Mouse (Mus musculus) lung, embryonic 16.5 days (tissue): ENCODE measurements at regions not wholly inside any gene's neighbourhood (a gene's known extent, or its start where the extent isn't known, plus 50 kb on each side); places are given as distances from the start of the nearest gene placed in this dataset.
A peak's percentile ranks its signal among the peaks of the same experiment; 100 is the strongest.

Source experiments
- ATAC-seq: fragments of 200-750 bp; cut with Nextera tagmentation; 2 replicates; pipeline ENCODE4 v1.8.0; 2017; ENCODE audit warnings: low read depth, mild to moderate bottlenecking, moderate library complexity
- H3K27ac ChIP-seq: fragments of 300-500 bp; sonication (generic); 2 replicates; pipeline ENCODE4 v1.5.1; 2014; ENCODE audit warnings: mild to moderate bottlenecking, control low read depth, low read length
- H3K27me3 ChIP-seq: fragments of 300-500 bp; sonication (generic); 2 replicates; pipeline ENCODE4 v1.6.1; 2014; ENCODE audit warnings: low read depth, low read length, mixed read lengths; ENCODE audit not compliant: control insufficient read depth, insufficient read depth
- H3K36me3 ChIP-seq: fragments of 300-500 bp; sonication (generic); 2 replicates; pipeline ENCODE4 v1.6.1; 2014; ENCODE audit warnings: low read length; ENCODE audit not compliant: control insufficient read depth, insufficient read depth
- H3K4me1 ChIP-seq: fragments of 300-500 bp; sonication (generic); replicated peaks from 2 replicates; pipeline ENCODE4 v1.6.1; 2014; ENCODE audit warnings: low read length, mixed read lengths; ENCODE audit not compliant: control insufficient read depth, insufficient read depth
- H3K4me2 ChIP-seq: fragments of 300-500 bp; sonication (generic); 2 replicates; pipeline ENCODE4 v1.6.1; 2014; ENCODE audit warnings: low read depth, low read length, control low read depth
- H3K4me3 ChIP-seq: fragments of 300-500 bp; sonication (generic); 2 replicates; pipeline ENCODE4 v1.5.1; 2014; ENCODE audit warnings: mild to moderate bottlenecking, low read length, control low read depth
- H3K9ac ChIP-seq: fragments of 300-500 bp; sonication (generic); 2 replicates; pipeline ENCODE4 v1.6.1; 2014; ENCODE audit warnings: low read length, control low read depth
- H3K9me3 ChIP-seq: fragments of 300-500 bp; sonication (generic); 2 replicates; pipeline ENCODE4 v1.6.1; 2016; ENCODE audit warnings: low read length; ENCODE audit not compliant: control insufficient read depth
- WGBS: fragments of 180-500 bp; shearing (Covaris S2); extraction: QIAGEN DNeasy Blood & Tissue Kit; methylation state at CpG from one replicate; pipeline ENCODE4 v1.1.7; 2014; 5-methylcytosine and 5-hydroxymethylcytosine counted together

DNA sequence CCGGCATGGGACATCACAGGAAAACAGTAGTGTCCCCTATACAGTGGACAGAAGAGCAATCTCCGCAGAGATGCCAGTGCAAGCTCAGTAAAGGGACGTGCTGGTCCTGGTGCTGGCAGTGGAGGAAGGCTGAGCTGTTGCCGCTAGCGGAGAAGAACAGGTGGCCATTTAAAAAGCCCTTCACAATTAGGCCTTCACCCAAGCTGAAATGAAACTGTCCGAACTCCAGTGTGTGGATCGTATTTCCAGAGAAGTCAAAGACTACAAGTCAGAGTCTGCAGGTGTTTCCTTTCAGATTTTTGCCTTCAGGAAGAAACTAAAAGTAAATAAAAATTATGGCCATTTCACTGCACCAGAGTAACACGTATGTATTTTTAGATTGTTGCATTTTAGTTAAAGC is 364.2 kb upstream of the Prickle1 start:
- no peak for ATAC-seq
- no peaks in the 10 kb centered on the region for H3K27me3 ChIP-seq
- 63% methylated on average over 8 of the region's 8 CpGs for WGBS
- no peak overlapping the region for H3K4me2 ChIP-seq
- H3K9me3 ChIP-seq, result no peaks in the 10 kb centered on the region
- no peaks in the 10 kb centered on the region for H3K36me3 ChIP-seq
- no peak overlapping the region for H3K4me3 ChIP-seq
- H3K4me1 ChIP-seq, result no peaks in the 10 kb centered on the region
- H3K27ac ChIP-seq, result no peak overlapping the region
- H3K9ac ChIP-seq, result no peak overlapping the region

GRCm38 (mm10) chr15:93958086-93958485 is 362.4 kb upstream of the Prickle1 start:
- no peaks in the 10 kb centered on the region for H3K36me3 ChIP-seq
- no peak overlapping the region for H3K9ac ChIP-seq
- H3K27ac ChIP-seq, result no peak overlapping the region
- no peaks in the 10 kb centered on the region for H3K9me3 ChIP-seq
- H3K4me3 ChIP-seq, result no peak overlapping the region
- no peak for ATAC-seq
- H3K4me1 ChIP-seq, result no peaks in the 10 kb centered on the region
- no peaks in the 10 kb centered on the region for H3K27me3 ChIP-seq
- 70% methylated on average over 1 of the region's 1 CpGs for WGBS
- no peak overlapping the region for H3K4me2 ChIP-seq

- Histone ChIP-seq H3K36me3 (no peaks in the 10 kb centered on the region), H3K4me1 (no peaks in the 10 kb centered on the region), H3K4me2 (no peak overlapping the region), H3K27ac (no peak overlapping the region), H3K27me3 (no peaks in the 10 kb centered on the region), H3K9ac (no peak overlapping the region), H3K9me3 (no peaks in the 10 kb centered on the region), H3K4me3 (no peak overlapping the region)
- no peak for ATAC-seq
- WGBS, result 96% methylated on average over 11 of the region's 11 CpGs
Observed at GRCm38 (mm10) chr15:93956801-93957200, 361.1 kb upstream of the Prickle1 start.

DNA sequence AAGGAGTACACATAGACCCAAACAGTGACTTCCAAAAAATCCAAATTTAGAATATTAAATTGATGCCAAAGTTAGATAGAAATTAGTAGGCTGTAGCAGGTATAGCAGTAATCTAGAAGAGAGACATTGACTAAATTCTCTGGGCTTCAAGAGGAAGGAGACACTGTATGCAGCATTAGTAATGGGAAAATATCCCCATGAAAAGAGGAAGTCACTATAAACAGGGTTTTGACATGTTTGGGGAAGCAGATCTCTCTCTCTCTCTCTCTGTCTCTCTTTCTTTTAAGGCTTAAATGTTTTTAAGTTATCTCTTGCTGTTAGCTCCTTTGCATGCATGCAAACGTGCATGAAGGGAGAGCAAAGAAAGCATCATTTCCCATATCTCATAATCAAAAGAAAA is 357.9 kb upstream of the Prickle1 start:
- no peaks in the 10 kb centered on the region for H3K4me1 ChIP-seq
- H3K27ac ChIP-seq, result no peak overlapping the region
- H3K36me3 ChIP-seq, result no peaks in the 10 kb centered on the region
- H3K4me3 ChIP-seq, result no peak overlapping the region
- no peak overlapping the region for H3K9ac ChIP-seq
- H3K27me3 ChIP-seq, result no peaks in the 10 kb centered on the region
- H3K9me3 ChIP-seq, result no peaks in the 10 kb centered on the region
- no peak overlapping the region for H3K4me2 ChIP-seq
- ATAC-seq, result no peak
- WGBS, result 67% methylated on average over 1 of the region's 1 CpGs

DNA sequence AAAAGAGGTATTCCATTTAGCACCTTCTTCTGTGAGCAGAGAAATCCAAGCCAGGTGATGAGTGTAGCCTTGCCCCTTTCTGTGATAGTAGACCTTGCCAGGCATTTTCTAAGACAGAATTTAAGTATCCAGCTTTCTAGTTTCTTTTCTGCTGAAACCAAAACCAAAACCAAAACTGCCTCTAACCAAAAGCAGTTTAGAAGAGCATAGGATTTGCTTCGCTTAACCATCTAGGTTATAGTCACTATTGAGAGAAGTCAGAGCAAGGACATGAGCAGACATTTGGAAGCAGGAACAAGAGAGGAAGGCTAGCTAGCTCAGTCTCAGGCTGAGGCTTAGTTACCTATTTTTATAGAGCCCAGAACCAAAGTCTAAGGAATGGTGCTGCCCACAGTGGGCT is 354.8 kb upstream of the Prickle1 start:
- Histone ChIP-seq H3K36me3 (no peaks in the 10 kb centered on the region), H3K9me3 (no peaks in the 10 kb centered on the region), H3K27me3 (no peaks in the 10 kb centered on the region), H3K4me2 (no peak overlapping the region), H3K4me1 (no peaks in the 10 kb centered on the region), H3K4me3 (no peak overlapping the region), H3K9ac (no peak overlapping the region), H3K27ac (no peak overlapping the region)
- ATAC-seq, result no peak
- WGBS, result 94% methylated on average over 1 of the region's 1 CpGs

DNA sequence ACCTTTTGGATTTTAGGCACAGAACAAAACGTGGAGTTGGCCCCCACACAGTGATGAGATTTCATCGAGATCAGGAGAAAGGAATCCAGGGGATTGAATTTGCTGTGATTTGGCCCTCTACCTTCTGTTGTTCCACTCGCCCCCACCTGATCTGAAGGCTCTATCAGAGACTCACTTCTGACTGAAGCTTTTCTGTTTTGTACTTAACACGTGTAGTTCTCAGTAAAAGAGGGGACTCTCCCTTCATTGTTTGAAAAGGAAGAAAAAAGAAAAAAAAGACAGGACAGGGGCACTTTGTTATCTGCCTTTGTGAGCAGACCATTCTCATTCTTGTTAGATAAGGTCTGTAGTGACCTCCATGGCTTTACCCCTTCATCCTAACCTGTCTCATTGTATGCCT is 353.2 kb upstream of the Prickle1 start:
- no peaks in the 10 kb centered on the region for H3K36me3 ChIP-seq
- no peaks in the 10 kb centered on the region for H3K27me3 ChIP-seq
- 69% methylated on average over 4 of the region's 4 CpGs for WGBS
- H3K9ac ChIP-seq, result no peak overlapping the region
- H3K27ac ChIP-seq, result no peak overlapping the region
- ATAC-seq, result no peak
- no peak overlapping the region for H3K4me3 ChIP-seq
- H3K9me3 ChIP-seq, result no peaks in the 10 kb centered on the region
- H3K4me2 ChIP-seq, result no peak overlapping the region
- H3K4me1 ChIP-seq, result no peaks in the 10 kb centered on the region

GRCm38 (mm10) chr15:93943545-93943944 is 347.9 kb upstream of the Prickle1 start:
- H3K4me1 ChIP-seq, result no peaks in the 10 kb centered on the region
- H3K4me2 ChIP-seq, result no peak overlapping the region
- no peaks in the 10 kb centered on the region for H3K36me3 ChIP-seq
- no peak overlapping the region for H3K27ac ChIP-seq
- H3K9ac ChIP-seq, result no peak overlapping the region
- no peaks in the 10 kb centered on the region for H3K9me3 ChIP-seq
- no peak for ATAC-seq
- WGBS, result 81% methylated on average over 12 of the region's 12 CpGs
- H3K27me3 ChIP-seq, result no peaks in the 10 kb centered on the region
- H3K4me3 ChIP-seq, result no peak overlapping the region

DNA sequence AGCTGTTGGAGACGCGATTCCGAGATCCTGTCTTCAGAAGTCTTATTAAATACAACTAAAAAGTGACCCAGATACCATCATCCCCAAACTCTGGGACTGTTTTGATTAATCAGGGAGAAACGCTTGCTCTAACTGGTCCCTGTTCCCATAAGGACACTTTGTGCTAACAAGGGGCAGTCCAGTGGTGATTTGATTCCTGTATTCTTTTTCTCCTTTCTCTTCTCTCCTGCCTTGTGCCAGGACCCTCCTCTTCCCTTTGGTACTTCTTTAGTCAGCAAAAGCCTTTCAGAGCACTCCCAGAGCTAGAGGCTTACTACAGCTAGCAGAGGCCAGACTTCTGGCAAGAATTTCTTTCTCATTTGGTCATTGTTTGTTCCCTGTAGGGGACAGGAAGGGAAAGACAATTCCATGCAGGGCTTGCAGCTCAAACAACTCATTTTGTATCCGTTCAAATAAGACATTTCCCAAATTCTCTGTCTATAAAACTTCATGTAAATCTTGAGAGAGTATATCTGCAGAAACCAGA is 337.3 kb upstream of the Prickle1 start:
- Histone ChIP-seq H3K27ac (peak overlapping the region; percentile 67), H3K27me3 (no peaks in the 10 kb centered on the region), H3K4me1 (peaks cover 11% of the 10 kb centered on the region), H3K4me2 (no peak overlapping the region), H3K4me3 (no peak overlapping the region), H3K9me3 (no peaks in the 10 kb centered on the region), H3K36me3 (no peaks in the 10 kb centered on the region), H3K9ac (no peak overlapping the region)
- peak; percentile 86 for ATAC-seq
- 17% methylated on average over 5 of the region's 5 CpGs for WGBS

DNA sequence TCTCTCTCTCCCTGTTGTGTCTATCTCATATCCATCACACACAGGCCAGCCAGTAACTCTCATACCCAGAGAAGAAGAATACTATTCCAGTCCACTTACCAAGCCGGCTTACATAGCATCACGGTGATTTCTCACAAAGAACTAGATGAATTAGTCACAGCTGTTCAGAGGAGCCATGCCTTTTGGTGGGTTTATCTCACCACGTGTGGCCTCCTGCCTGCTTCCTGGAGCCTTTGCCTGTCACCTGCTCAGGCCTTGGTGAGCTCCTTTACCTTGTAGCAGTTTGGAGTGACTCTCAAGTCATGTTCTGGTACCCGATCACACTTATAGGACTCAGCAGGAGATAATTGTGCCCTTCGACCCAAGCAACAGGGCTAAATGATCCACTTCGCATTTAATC is 331.2 kb upstream of the Prickle1 start:
- Histone ChIP-seq H3K4me3 (no peak overlapping the region), H3K9me3 (no peaks in the 10 kb centered on the region), H3K4me1 (0 out of 2 replicates have a peak, but pooled peaks cover 4% of the 10 kb centered on the region), H3K27me3 (no peaks in the 10 kb centered on the region), H3K27ac (no peak overlapping the region), H3K36me3 (no peaks in the 10 kb centered on the region), H3K9ac (no peak overlapping the region), H3K4me2 (no peak overlapping the region)
- ATAC-seq, result no peak
- 56% methylated on average over 6 of the region's 6 CpGs for WGBS

- H3K4me2 ChIP-seq, result no peak overlapping the region
- no peak overlapping the region for H3K4me3 ChIP-seq
- H3K36me3 ChIP-seq, result no peaks in the 10 kb centered on the region
- H3K4me1 ChIP-seq, result 0 out of 2 replicates have a peak, but pooled peaks cover 8% of the 10 kb centered on the region
- H3K9me3 ChIP-seq, result no peaks in the 10 kb centered on the region
- no peak for ATAC-seq
- H3K27ac ChIP-seq, result no peak overlapping the region
- no peaks in the 10 kb centered on the region for H3K27me3 ChIP-seq
- H3K9ac ChIP-seq, result no peak overlapping the region
Observed at GRCm38 (mm10) chr15:93926262-93926661, 330.6 kb upstream of the Prickle1 start.
